Mouse (Mus musculus) cerebellum, adult (tissue): ENCODE data around the gene Rxra.

Experiments used
- ATAC-seq: cut with Nextera tagmentation; 2 replicates; pipeline ENCODE4 v1.9.2; 2017; ENCODE audit warnings: mild to moderate bottlenecking, moderate library complexity, mixed read lengths; ENCODE audit not compliant: insufficient number of reproducible peaks, low FRiP score, low TSS enrichment

Gene Rxra

GRCm38 (mm10) chr2:27791571-27791970, 115.3 kb downstream of the Rxra start:
- ATAC-seq: no peak

DNA sequence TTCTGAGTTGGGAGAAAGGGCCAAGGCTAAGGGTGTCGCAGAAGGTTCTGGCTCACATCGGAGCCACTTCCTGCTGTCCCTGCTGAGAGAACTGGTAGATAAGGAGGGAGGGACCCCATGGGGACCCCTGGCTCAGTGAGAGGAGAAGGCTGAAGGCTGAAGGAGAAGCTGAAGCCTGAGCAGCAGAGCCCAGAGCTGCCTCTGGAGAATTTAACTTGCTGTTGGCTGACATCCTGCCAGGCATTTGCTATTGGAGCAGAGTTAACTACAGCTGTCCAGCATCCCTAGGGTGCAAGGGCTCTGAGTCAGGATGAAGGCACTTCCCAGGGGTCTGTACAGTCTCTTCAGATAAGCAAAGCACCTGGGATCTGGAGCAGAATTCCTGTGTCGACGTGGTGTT, 122.8 kb downstream of the Rxra start:
- ATAC-seq: no peak

DNA sequence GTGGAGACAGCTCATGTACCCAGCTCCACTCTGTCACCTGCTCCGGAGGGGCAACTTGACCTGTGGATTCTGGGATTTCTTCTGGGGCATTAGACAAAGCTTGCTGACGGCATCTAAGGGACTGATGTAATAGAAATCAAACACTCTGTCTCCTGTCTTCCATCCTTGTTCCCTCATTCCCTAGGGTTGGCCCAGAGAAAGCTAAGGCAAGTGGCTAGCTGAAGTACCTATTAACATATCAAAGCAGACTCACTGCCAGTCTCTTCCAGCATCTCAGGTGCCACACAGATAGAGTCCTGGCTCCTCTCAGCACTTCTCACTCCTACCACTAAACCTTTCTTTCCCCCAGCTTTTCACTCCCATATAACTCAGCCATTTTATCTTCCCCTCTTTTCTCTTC, 124.8 kb downstream of the Rxra start:
- ATAC-seq: no peak

- no peak for ATAC-seq
These were observed 126.3 kb downstream of the Rxra start for GRCm38 (mm10) chr2:27802493-27802892.

DNA sequence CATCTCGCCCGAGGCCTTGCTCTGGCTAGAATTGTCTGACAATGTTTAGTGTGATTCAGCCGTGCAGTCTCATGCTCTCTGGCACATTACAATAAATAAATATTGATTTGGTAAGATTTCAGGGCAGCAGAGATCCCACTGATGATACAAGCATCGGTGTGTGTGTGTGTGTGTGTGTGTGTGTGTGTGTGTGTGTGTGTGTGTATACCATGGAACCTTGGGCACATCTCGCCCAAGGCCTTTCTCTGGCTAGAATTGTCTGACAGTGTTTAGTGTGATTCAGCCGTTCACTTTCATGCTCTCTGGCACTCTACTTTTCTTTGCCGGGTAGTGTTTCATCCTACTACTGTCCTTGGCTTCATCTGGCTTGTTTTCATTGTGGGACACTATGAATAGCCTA, 130.5 kb downstream of the Rxra start:
- no peak for ATAC-seq

GRCm38 (mm10) chr2:27807684-27808083, 131.4 kb downstream of the Rxra start:
- ATAC-seq: no peak

DNA sequence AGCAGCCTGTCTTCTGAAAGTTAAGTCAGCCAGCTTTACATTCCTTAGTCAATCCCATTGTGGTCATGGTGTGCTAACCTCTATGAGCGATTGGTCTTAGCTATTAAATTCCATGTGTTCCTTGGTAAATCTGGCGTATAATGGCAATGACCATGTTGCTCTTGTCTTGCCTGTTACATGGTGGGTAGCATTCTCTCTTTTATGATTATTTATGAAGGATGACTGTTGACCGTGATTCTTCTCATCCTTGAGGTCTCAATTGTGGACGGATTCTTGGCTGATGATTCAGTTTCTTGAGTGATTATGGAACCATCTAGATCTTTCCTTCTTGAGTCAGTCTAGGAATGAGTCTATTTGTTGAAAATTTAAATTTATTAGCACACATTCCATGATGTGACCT, 133.7 kb downstream of the Rxra start:
- ATAC-seq: no peak
